12 mouse cellular contexts compared by ENCODE assay signal in the genomic region with DNA sequence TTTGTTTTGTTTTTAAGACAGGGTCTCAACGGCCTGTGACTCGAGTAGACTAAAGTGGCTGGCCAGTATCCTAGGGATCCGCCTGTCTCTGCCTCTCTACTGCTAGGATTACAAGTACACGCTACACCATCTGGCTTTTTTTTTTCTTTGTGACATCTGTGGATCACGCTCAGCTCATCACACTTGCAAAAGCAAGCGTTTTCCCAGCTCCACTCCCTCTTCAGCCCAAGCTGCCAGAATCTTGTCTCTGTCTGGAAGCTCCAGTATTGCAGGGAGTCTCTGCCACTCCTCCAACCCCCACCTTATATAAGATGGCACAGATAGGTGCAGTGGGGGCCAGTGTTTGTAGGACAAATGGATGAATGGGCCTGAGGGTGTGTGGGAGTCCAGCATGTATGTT. TPM values are rescaled to one million over a fixed set of nuclear protein-coding genes. Genes with fewer than 3 reads are reported as not detected.
DNase-seq lines count a peak whose midpoint lies in the region; ATAC-seq lines count a peak whose summit lies in the region.
"Had no signal": no experiment of that assay in that cellular context is flagged by ENCODE, and none has a peak within 500 bp of the region (broad histone marks: within the 10 kb centered on the region; RNA-seq: fewer than 3 reads in every experiment).

No protein-coding gene starts in this region.

- H3K4me3 ChIP-seq in intestine, embryonic 16.5 days (ENCODE audit: low read length) = no peak overlapping the region
- H3K4me3 ChIP-seq: heart, adult 2 months; liver, embryonic 12.5 days; neural tube, embryonic 13.5 days had no signal

- no peak overlapping the region for H3K4me2 ChIP-seq in intestine, embryonic 16.5 days (ENCODE audit: low read depth, low read length)
- H3K4me2 ChIP-seq: liver, embryonic 12.5 days; neural tube, embryonic 13.5 days had no signal

- peak; percentile 60 for DNase-seq in layer of hippocampus, adult 11-12 months (ENCODE audit: low spot score)
- DNase-seq in layer of hippocampus, postnatal 10 days (ENCODE audit: low spot score in 2 of 2) = no peak
- peak; percentile 94 for DNase-seq in brain, adult 2 months (ENCODE audit: low read depth, low spot score)
- DNase-seq in frontal cortex, postnatal 10 days (ENCODE audit: low spot score in 2 of 2) = peak; percentile 28 to 67
- DNase-seq in left cerebral cortex, adult 9 months (ENCODE audit: low spot score in 2 of 2) = peak; percentile 77 to 82
- no peak for DNase-seq in spleen, postnatal 4 days (ENCODE audit: low spot score in 2 of 2)
- no peak for DNase-seq in urinary bladder, adult 2 months (ENCODE audit: low spot score)
- DNase-seq: heart, adult 2 months; heart, postnatal 36 days had no signal

- H3K36me3 ChIP-seq in intestine, embryonic 16.5 days (ENCODE audit: control insufficient read depth, insufficient read depth, low read length) = no peaks in the 10 kb centered on the region
- H3K36me3 ChIP-seq: liver, embryonic 12.5 days had no signal

- no peak for ATAC-seq in intestine, embryonic 16.5 days
- ATAC-seq: liver, embryonic 12.5 days had no signal

- H3K9ac ChIP-seq in intestine, embryonic 16.5 days (ENCODE audit: low read depth, low read length) = no peak overlapping the region
- H3K9ac ChIP-seq: liver, embryonic 12.5 days; neural tube, embryonic 13.5 days had no signal

- no peaks in the 10 kb centered on the region for H3K27me3 ChIP-seq in intestine, embryonic 16.5 days (replicated peaks; ENCODE audit: control insufficient read depth, insufficient read depth, low read length)
- H3K27me3 ChIP-seq: liver, embryonic 12.5 days; neural tube, embryonic 13.5 days had no signal

- H3K4me1 ChIP-seq in intestine, embryonic 16.5 days (ENCODE audit: control insufficient read depth, insufficient read depth, low read length) = no peaks in the 10 kb centered on the region
- H3K4me1 ChIP-seq: liver, embryonic 12.5 days; neural tube, embryonic 13.5 days had no signal

- WGBS in intestine, embryonic 16.5 days = 81% methylated on average over 6 of the region's 6 CpGs

- 0 out of 2 replicates have a peak, but pooled peaks cover 3% of the 10 kb centered on the region for H3K9me3 ChIP-seq in intestine, embryonic 16.5 days (ENCODE audit: control insufficient read depth, low read length)
- H3K9me3 ChIP-seq: liver, embryonic 12.5 days; neural tube, embryonic 13.5 days had no signal

- H3K27ac ChIP-seq in intestine, embryonic 16.5 days (ENCODE audit: low read length) = no peak overlapping the region
- H3K27ac ChIP-seq: heart, adult 2 months; liver, embryonic 12.5 days; neural tube, embryonic 13.5 days had no signal

RNA-seq across cellular contexts. Expression of a gene that starts 54.6 kb away (rescaled TPM):
- total RNA-seq in layer of hippocampus, postnatal 10 days (2021) = 10 to 100 TPM; 27.8 to 34.2 TPM
- polyA plus RNA-seq in intestine, embryonic 16.5 days (2015; fragmentation: Nextera tagmentation; extraction: Ambion mirVana) = 66.5 and 77.4 TPM in 2 replicates
- polyA plus RNA-seq in urinary bladder, adult 2 months (2012; rRNA removed) = 20.2 and 21.1 TPM in 2 replicates

RNA-seq across cellular contexts. Expression of a gene that starts 59.0 kb away (rescaled TPM):
- total RNA-seq in layer of hippocampus, postnatal 10 days (2021) = 100 to 1,000 TPM; 142 TPM
- 268 TPM in 2 replicates for polyA plus RNA-seq in intestine, embryonic 16.5 days (2015; fragmentation: Nextera tagmentation; extraction: Ambion mirVana)
- polyA plus RNA-seq in urinary bladder, adult 2 months (2012; rRNA removed) = 56.0 and 74.3 TPM in 2 replicates

Comparison
In these comparisons a context has a peak if more than half of its experiments do, and no peak if none do; other contexts are left out.
1. DNase-seq: peak in layer of hippocampus, adult 11-12 months (single experiment), brain, adult 2 months (single experiment), frontal cortex, postnatal 10 days (2 of 2) and left cerebral cortex, adult 9 months (2 of 2); none in layer of hippocampus, postnatal 10 days (0 of 2), spleen, postnatal 4 days (0 of 2) and urinary bladder, adult 2 months (single experiment).